Mouse (Mus musculus) lung, postnatal 4 days (tissue): ENCODE data around the gene Pign.

ENCODE experiments used
- DNase-seq, 2 experiments: peaks; one replicate each; pipeline ENCODE4 v3.0.0; 2021

Pign gene

DNA sequence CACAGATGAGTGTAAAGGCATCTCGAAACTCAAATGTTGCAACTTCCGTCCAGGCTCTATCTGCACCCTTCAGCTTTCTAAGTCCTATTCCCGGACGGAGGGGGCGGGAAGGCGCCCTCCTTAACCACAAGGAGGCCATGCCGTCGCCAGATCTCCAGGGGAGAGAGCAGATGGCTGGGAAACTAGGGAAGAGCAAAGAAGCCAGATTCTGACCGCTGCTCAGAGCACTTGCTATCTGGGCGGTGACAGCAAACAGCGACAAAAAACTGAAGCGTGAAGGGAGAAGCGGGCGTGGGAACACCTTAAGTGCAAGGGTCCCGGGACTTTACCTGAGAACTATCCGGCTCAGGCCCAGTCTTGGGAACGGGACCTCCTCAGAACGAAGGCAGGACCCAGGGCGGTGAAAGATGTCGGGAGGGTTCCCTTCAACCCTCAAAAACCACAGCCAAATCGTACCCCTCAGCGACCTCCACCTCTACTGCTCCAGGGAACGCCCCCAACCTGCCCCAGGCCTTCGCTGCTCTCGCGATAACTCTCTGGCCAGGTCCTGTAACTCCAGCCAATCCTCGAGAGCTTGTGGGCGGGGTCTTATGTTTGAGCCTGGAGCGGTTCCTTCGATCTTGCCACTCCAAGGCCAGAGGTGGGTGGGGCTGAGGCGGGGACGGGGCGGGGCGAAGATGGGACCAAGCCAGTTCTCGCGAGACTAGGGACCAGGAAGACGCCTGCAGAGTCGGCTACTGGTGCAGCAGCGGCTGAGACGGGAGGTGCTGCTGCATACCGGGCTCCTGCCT is at the start of gene Pign, which contains the start of gene Relch:
TSS of gene Pign (minus strand) at position 507 of the 791 bp plus-strand sequence.
TSS of gene Relch (plus strand) at position 691 of the 791 bp plus-strand sequence.
- DNase-seq, result peak; percentile 98 to 99

DNA sequence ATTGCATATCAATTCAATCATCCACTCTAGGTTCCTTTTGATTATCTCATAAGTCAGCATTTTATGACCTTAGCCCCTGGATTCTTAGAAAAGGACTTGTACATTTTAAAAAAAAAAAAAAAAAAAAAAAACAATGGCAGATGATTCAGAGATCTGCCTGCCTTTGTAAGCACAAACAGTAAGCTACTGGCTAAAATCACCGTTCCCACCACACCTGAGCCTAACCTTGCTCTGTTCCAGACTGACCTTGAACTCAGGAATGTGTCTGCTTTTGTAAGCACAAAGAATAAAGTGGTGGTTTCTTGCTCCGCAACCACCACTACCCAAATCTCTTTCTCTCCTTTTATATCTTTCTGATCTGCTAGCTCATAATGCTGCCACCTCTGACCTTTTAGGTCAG is 49.3 kb upstream of the Pign start:
- DNase-seq, result no peak

DNA sequence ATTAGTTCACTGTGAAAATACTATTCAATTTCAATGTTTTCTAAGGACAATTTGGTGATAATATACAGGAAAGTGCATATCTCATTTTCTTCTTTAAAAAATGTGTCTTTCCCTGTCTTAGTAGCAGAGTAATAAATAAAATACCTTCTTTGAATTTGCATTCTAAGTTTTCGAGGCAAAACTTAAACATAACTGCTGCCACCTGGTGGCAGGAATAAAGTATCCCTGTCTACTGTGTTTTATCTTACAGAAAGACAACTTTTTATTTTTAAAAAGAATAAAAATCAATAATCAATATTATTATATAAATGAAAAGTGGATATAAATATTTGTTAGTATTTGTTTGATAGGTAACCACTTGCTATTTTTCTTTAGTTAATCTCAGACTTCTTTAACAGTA is 47.8 kb upstream of the Pign start:
- peak in 1 of 2 experiments; percentile 20 for DNase-seq

DNA sequence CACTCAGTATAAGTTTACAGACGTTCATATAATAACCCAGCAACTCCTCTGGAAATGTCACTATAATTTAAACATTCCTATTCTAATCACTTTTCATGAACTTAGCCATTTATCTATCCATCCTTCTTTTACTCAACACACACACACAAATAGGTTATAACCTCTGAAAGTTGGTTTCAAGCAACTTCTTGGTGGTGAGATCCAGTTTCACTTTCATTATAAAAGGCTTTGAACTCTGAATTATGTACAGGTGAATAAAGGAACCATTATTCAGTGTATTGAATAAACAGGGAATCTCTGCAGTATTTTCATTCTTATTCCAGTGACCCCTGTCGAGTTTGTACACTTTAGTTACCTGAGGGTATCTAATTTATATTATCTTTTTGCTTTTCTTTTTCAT is 45.9 kb upstream of the Pign start:
- no peak for DNase-seq

DNA sequence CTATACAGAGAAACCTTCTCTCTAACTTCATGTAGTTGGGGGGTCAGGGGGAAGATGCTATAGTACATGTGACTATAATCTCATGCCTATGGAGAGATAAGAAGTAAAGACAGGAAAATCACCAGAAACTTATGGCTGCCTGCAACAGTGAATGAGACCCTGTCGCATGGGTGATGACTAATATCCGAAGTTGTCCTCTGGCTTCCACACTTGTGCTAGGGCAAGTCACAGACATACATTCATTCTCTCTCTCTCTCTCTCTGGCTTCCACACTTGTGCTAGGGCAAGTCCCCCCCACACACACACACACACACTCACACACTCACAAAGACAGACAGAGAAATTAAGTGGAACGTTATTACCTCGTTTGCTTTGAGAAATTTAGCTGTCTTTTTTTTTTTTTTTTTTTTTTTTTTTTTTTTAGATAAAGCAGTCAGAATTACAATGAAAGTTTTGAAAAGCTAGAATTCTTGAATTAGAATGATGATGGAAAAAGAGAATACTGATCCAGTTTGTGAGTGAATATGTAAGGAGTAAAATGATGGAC is 37.6 kb upstream of the Pign start:
- DNase-seq, result no peak

DNA sequence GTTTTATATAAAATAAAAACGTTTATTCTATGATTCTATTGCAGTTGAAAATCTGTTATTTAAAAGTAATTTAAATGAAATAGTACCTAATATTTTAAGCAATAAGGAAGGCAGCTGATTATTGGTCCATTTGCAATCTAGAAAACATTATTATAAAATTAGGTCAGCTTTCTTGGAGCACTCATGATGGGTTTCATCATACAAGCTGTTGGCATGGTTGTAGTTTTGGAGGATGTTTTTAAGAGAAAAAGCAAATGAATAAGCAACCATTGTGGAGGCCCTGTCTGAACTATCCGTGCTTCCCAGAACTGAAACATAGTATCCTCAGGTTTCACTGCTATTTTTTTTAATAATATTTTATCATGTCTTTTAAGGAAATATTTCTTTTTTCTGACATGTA is 32.1 kb upstream of the Pign start:
- DNase-seq, result no peak

DNA sequence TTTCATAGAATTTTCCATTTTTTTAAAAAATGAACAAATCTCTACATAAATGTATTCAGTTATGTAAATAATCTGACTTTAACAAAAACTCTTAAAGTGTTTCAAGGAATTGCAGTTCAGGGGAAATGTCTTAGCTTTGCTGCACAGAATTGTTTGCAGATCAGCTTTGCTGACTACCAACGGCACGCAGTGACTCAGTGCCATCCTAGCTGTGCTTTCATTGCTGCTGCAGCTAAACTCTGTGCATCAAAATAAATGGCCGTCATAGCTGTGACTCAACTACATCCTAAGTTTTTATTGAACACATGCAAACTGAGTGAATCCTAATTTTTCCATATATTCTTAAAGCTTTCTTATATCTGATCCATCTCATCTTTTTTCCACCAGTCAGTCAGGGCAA is 22.0 kb upstream of the Pign start:
- DNase-seq, result no peak

DNA sequence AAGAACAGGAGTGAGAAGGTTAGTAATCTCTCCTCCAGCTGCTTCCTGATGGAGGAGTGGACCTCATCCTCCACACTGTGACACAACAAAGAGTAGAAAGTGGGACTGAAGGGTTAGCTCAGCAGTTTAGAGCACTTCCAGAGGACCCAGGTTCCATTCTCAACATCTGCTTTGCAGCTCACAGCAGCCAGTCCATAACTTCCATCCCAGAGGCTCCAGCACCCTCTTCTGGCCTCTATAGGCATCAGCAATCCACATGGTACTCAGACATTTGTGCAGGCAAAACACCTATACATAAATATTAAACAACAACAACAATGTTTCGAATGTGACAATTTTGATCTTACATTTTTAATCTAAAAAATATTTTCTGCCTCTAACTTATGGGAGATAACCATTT is 17.1 kb upstream of the Pign start:
- DNase-seq, result peak in 1 of 2 experiments; percentile 25

DNA sequence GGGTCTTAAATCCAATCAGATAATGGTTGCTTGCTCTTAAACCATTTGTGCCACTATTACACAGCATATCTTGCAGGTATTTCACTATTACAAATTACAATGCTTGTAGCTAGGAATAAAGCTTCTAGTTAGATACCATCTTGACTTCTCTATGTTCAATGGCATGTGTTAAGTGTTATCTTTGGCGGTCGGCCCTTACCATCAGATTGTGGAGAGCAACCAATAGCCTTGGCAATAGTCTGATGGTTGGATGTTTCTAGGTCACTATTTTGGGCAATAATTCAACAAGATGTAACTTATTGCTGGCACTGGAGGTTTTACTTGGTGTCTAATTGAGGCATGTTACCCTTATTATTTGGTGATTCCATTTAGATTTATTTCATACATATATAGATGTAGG is 11.3 kb upstream of the Pign start:
- no peak for DNase-seq

DNA sequence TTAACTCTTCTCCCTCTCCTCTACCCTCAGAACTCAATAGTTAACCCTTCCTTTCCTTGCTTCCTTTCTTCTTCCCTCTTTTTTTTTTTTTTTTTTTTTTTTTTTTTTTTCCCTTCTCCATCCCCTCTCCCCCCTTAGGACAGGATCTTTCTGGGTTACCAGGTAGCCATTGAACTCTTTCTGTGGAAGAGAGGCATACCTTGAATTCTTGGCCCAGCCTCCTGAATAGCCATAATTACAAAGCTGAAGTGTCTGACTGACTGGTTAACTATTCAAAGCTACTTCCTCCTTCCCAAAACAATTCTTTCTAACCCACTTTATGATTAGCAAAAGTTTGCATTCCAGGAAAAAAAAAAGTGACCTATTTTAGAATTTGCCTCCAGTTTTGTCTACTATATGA is 6.2 kb upstream of the Pign start:
- no peak for DNase-seq

DNA sequence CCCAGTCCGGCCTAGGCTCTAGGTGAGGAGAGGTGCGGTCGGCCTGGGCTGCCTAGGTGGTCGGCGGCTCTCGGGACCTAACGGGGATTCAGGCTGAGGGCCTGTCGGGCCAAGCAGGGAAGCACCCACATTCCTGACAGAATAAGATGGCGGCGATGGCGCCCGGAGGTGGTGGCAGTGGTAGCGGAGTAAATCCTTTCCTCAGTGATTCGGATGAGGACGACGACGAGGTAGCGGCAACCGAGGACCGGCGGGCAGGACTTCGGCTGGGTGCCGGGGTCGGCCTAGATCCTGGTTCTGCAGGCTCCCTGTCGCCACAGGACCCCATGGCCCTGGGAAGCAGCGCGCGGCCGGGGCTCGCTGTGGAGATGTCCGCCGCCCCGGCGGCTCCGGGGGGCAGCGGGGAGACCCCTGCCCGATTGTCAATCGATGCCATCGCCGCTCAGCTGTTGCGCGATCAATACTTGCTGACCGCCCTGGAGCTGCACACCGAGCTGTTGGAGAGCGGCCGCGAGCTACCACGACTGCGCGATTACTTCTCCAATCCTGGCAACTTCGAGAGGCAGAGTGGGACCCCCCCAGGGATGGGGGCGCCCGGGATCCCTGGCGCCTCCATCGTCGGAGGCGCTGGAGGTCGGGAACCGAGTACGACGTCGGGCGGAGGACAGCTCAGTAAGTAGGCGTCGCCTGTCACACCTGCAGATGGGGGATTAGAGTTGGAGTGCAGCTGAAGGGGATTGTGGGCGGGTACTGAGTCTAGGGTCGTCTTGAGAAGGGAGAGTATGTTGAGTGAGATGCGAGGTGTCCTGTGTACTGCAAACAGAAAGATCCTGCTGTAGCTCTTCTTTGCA is 710 bp upstream of the Pign start:
- DNase-seq, result no peak

DNA sequence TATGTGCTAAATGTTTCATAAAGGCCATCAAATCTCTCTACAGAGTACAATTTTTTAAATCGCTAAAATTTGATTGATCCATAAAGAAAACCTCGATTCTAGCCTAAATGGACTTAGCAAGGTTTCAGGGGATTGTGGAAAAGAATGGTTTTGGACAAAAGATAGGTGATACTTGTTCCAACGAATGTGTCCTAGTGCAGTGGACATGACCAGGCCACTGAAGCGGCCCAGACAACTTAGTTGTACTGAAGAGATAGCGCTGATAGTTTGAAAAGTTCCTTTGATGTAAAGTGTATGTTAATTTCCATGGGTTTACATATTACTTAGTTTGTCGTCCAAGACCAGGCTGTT is 682 bp downstream of the Pign start:
- DNase-seq, result no peak

DNA sequence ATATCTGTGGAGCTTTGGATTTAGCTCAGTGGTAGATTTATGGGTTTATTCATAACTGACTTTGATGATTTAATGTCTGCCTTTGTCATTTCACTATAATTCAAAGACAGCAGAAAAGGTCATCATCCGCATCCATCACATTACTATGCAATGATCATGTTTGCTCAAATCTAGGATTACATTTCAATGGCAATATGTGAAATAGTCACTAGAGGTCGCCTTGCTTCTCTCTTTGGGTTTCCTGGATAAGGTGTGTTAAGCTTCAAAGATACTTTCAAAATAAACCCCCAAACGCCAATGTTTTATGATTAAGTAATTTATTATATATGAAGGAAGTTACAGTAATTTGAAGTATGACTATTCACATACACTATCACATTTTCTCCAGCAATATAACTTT is 3.5 kb downstream of the Pign start:
- peak in 1 of 2 experiments; percentile 15 for DNase-seq

DNA sequence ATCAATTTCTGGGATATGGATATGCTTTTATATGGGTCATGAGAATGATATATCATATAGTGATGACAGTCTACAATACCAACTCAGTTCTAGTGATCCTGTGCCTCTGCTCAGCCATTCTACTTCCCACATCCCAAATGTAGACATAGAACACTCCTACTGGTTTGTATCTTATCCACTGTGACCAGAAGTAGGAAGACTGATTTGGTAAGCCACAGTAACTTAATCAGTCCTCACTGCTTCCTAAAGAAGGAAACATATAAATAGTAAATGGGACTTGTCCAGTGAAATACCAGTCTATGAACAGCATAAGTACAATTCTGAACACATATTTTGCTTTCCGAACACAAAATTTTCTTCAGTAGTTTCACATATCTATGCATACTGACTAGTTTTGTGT is 9.5 kb downstream of the Pign start:
- no peak for DNase-seq

DNA sequence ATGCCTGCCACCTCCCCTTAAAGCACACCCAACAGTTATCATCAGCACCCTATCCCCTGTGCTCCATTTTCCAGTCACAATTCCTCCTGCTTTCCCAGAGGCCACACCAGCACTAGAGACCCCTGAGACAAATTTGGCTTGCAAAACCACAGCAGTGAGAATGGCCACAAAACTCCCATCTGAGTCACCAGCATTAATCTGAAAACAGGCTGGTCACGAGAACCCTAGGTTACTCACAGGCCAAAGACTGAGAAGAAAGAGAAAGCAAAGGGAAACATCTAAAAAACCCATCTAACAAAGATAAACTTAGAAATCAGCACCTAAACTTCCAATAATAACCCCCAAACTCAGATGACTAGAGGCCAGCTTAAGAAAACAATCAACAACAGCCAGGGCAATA is 12.8 kb downstream of the Pign start:
- no peak for DNase-seq

DNA sequence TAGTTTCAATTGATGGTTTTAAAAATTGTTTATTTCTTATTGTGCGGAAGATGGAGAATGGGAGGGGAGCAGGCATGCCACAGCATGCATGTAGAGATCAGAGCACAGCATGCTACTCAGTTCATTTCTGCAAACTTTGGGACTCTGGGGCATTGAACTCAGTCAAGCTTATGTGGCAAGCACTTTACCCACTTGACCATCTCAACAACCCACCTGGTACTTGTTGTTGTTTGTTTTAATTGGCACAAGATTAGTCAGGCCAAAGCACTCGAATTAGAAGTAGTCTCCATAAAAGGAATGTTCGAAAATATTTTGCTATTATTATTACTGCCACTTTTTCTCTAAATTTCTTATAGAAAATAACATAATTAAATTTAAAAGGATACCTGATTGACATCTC is 19.4 kb downstream of the Pign start:
- no peak for DNase-seq

DNA sequence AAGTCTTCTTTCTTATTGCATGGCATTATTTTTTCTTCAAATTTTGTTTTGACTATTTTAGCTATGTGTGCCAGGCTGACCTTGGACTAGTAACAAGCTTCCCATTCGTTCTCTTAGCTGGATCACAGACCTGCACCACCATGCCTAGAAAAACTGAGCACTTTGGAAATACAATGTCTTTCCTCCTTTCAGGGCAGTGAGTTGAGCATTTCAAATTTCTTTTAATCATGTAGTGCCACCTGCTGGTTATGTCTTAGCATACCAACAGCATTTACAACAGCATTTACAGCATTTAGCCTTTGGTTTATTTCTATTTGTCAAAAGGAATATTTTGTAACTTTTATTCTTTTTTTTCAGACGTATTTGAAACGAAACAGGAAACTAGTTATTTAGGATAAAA is 33.0 kb downstream of the Pign start:
- DNase-seq, result peak in 1 of 2 experiments; percentile 8

DNA sequence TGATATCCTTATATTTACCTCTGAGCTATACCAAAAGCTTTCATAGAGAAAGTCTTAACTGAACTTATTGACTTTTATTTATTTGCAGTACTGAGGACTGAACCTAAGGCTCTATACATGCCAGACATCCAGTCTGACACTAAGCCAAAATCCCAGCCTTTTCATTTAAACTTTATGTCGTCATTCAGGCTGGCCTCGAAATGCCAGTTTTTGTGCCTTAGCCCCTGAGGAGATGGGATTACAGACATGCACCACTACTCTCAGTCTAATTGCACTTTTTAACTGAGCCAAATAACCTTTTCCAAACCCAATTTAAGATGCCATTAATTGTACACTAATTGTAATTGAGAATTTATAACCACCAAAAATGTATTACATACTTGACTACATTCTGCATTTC is 73.8 kb downstream of the Pign start:
- DNase-seq, result no peak

DNA sequence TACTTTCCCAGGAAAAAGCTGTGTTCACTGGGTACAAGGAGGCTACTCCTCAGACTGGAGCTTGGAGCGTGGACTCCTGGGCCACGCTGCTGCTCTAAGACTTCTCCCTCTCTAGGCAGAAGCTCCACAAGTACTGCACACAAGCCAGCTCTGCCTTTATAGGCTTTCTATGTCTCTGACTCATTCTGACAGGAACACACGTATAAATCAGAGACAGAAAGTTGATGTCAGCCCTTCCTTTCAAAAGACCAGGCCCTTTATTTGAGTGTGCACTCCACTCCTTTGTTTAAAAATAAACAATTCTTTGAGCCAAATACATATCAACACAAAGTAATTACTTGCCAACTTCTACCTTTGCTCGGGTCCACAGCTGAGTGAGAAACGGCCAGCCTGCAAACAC is 74.8 kb downstream of the Pign start:
- DNase-seq, result no peak

DNA sequence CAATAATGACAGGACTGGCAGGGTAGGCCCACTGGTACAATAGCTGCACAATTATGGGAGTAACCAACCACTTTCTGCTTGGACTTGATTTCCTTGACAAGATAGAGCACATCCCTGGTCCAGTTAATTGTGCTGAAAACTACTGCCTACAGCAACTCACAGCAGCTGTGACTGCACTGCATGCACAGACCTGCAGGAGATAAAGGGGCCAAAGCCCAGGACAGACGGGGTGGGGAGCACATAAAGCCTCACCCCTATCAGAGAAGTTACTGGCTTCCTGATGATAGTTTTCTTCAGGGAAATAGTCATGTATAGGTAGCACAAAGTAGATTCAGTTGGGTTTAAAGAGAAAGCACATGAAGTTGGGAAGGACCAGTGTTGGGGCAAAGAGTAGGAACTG is 80.7 kb downstream of the Pign start:
- DNase-seq, result no peak

DNA sequence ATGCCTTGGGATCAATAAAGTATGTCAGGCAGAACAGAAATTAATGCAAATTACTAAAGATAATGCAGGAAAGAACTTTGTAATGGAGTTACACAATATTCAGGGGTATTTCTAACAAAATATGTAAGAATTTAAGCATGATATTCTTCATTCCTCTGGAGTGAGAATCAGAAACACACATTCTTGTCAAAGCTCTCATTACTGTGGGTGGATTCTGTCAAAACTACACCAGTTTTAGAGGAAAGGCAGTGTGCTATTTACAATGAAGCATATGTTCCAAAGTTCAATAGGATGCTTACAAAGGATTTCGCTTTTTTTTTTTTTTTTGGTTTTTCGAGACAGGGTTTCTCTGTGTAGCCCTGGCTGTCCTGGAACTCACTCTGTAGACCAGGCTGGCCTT is 82.6 kb downstream of the Pign start:
- no peak for DNase-seq

DNA sequence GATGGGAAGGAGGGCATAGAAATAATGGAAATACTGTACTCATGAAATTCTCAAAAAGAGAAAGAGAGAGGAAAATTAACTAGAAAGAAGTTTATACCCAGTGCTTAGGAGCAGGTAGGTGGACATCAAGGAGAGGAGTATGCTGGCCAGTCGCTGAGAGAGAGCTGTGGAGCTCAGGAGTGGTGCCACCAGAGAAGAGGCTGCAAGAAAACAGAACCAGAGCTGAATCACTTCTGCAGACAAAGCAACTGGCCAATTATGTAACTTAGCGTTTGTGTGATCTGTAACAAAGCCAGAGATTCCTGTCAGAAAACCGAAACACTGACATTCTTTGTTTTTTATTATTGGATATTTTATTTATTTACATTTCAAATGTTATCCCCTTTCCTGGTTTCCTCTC is 97.4 kb downstream of the Pign start:
- DNase-seq, result no peak

DNA sequence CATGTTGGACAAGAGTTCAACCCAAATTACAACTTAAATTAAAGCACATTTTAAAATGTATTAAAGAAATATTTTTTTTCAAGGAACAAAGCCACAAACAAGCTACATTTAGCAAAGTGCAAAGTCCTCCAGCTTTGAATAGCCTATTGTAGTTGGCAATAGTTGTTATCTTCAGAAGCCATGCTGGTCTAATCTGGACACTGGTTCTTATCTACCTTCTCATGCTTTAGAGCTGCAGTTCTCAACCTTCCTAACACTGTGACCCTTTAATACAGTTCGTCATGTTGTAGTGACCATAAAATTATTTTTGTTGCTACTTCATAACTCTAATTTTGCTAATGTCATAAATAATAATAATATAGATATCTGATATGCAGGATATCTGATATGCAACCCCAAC is 99.2 kb downstream of the Pign start:
- no peak for DNase-seq

DNA sequence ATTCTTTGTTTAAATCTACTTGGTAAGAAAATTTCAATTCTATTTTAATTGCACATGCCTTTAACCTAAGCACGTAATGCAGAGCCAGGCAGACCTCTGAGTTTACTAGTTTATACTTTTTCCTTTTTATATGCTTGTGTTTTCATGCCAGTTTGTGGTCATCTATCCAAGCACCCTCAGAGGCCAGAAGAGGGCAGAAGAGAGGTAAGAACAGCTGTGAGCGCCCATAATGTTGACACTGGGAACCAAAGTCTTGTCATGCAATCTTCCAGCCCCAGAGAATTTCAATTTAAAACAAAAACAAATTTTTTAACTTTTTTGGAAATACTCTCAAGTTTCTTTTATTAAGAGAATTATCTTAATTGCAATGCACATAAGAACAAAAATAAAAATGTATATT is 99.7 kb downstream of the Pign start:
- no peak for DNase-seq
